In genomic region chr7:43476376-43476775, GRCm38 (mm10) we compare ENCODE assay signal across 15 mouse cellular contexts. TPM values are rescaled to one million over a fixed set of nuclear protein-coding genes. Genes with fewer than 3 reads are reported as not detected.
DNase-seq lines count a peak whose midpoint lies in the region; ATAC-seq and TF ChIP-seq lines count a peak whose summit lies in the region.
"Had no signal": no experiment of that assay in that cellular context is flagged by ENCODE, and none has a peak within 500 bp of the region (broad histone marks: within the 10 kb centered on the region; RNA-seq: fewer than 3 reads in every experiment).

No protein-coding gene starts in this region.

- H3K9ac ChIP-seq in forebrain, embryonic 11.5 days (ENCODE audit: low read length): no peak overlapping the region
- no peak overlapping the region for H3K9ac ChIP-seq in forebrain, postnatal 0 days
- H3K9ac ChIP-seq in kidney, embryonic 14.5 days (ENCODE audit: low read depth, low read length): no peak overlapping the region
- H3K9ac ChIP-seq in ES-E14 (ENCODE audit: insufficient read depth, low read depth, low read length, poor library complexity, severe bottlenecking): no peak overlapping the region
- H3K9ac ChIP-seq in intestine, embryonic 16.5 days (ENCODE audit: low read depth, low read length): peak overlapping the region; percentile 24; the same call in 1 of the 2 replicates
- H3K9ac ChIP-seq: limb, embryonic 13.5 days; lung, embryonic 14.5 days had no signal

- H3K36me3 ChIP-seq in forebrain, embryonic 11.5 days (ENCODE audit: control insufficient read depth, insufficient read depth, low read length): no peaks in the 10 kb centered on the region
- peaks cover 26% of the 10 kb centered on the region for H3K36me3 ChIP-seq in forebrain, postnatal 0 days (ENCODE audit: insufficient read depth)
- H3K36me3 ChIP-seq in kidney, embryonic 14.5 days (ENCODE audit: control insufficient read depth, insufficient read depth, low read length): no peaks in the 10 kb centered on the region
- H3K36me3 ChIP-seq in kidney, adult 2 months (ENCODE audit: control insufficient read depth, insufficient read depth, low read length): no peaks in the 10 kb centered on the region
- no peaks in the 10 kb centered on the region for H3K36me3 ChIP-seq in ES-E14 (ENCODE audit: control insufficient read depth, insufficient read depth, low read length, poor library complexity, severe bottlenecking)
- no peaks in the 10 kb centered on the region for H3K36me3 ChIP-seq in intestine, embryonic 16.5 days (ENCODE audit: control insufficient read depth, insufficient read depth, low read length)
- H3K36me3 ChIP-seq: limb, embryonic 13.5 days had no signal

- H3K27me3 ChIP-seq in forebrain, embryonic 11.5 days (ENCODE audit: control insufficient read depth, insufficient read depth, low read length): peaks cover 26% of the 10 kb centered on the region
- no peaks in the 10 kb centered on the region for H3K27me3 ChIP-seq in forebrain, postnatal 0 days (ENCODE audit: insufficient read depth, low read length)
- H3K27me3 ChIP-seq in kidney, embryonic 14.5 days (ENCODE audit: control insufficient read depth, insufficient read depth, low read length): peaks cover 42% of the 10 kb centered on the region
- no peaks in the 10 kb centered on the region for H3K27me3 ChIP-seq in kidney, adult 2 months (replicated peaks; ENCODE audit: control insufficient read depth, insufficient read depth, low read length)
- H3K27me3 ChIP-seq in intestine, embryonic 16.5 days (replicated peaks; ENCODE audit: control insufficient read depth, insufficient read depth, low read length): peaks cover 32% of the 10 kb centered on the region

- no peak overlapping the region for H3K4me2 ChIP-seq in forebrain, embryonic 11.5 days (ENCODE audit: low read depth, low read length, severe bottlenecking)
- H3K4me2 ChIP-seq in forebrain, postnatal 0 days (ENCODE audit: low read depth): no peak overlapping the region
- H3K4me2 ChIP-seq in kidney, embryonic 14.5 days (replicated peaks; ENCODE audit: low read depth, low read length): 0 out of 2 replicates have a peak overlapping the region, but pooled peaks have one; percentile 13
- H3K4me2 ChIP-seq in intestine, embryonic 16.5 days (ENCODE audit: low read depth, low read length): no peak overlapping the region
- H3K4me2 ChIP-seq: limb, embryonic 13.5 days; lung, embryonic 14.5 days had no signal

- ATAC-seq in forebrain, embryonic 11.5 days (replicated peaks; ENCODE audit: low FRiP score): peak; percentile 42; the same call in 1 of the 2 replicates
- ATAC-seq in forebrain, postnatal 0 days: no peak
- peak; percentile 32; the same call in 1 of the 2 replicates for ATAC-seq in kidney, embryonic 14.5 days (ENCODE audit: low FRiP score, low TSS enrichment)
- no peak for ATAC-seq in intestine, embryonic 16.5 days

- no peaks in the 10 kb centered on the region for H3K9me3 ChIP-seq in forebrain, embryonic 11.5 days (ENCODE audit: control insufficient read depth, low read length)
- no peaks in the 10 kb centered on the region for H3K9me3 ChIP-seq in forebrain, postnatal 0 days (ENCODE audit: low read length)
- H3K9me3 ChIP-seq in kidney, embryonic 14.5 days (ENCODE audit: control insufficient read depth, low read length): no peaks in the 10 kb centered on the region
- no peaks in the 10 kb centered on the region for H3K9me3 ChIP-seq in ES-E14 (ENCODE audit: control insufficient read depth, insufficient read depth, low read depth, low read length)
- no peaks in the 10 kb centered on the region for H3K9me3 ChIP-seq in intestine, embryonic 16.5 days (ENCODE audit: control insufficient read depth, low read length)
- H3K9me3 ChIP-seq: limb, embryonic 13.5 days had no signal

- H3K4me3 ChIP-seq in forebrain, embryonic 11.5 days (ENCODE audit: low read depth, low read length): no peak overlapping the region
- H3K4me3 ChIP-seq in forebrain, postnatal 0 days (ENCODE audit: low read depth, low read length): no peak overlapping the region
- H3K4me3 ChIP-seq in kidney, embryonic 14.5 days (ENCODE audit: low read length): no peak overlapping the region; the same call in 1 of the 2 replicates
- H3K4me3 ChIP-seq in kidney, adult 2 months (ENCODE audit: insufficient read depth, low read depth, low read length): no peak overlapping the region
- peak overlapping the region; percentile 12 to 58; a peak in 3 of 4 replicates for H3K4me3 ChIP-seq in ES-E14 (ENCODE audit: insufficient read depth in 1 of 2, low read depth in 1 of 2, low read length in 2 of 2, poor library complexity in 1 of 2, severe bottlenecking in 1 of 2)
- no peak overlapping the region for H3K4me3 ChIP-seq in intestine, embryonic 16.5 days (ENCODE audit: low read length)
- H3K4me3 ChIP-seq: limb, embryonic 13.5 days had no signal

- TF ChIP-seq CTCF in forebrain, postnatal 0 days (IDR thresholded peaks at IDR 0.05; ENCODE audit: low read depth): no peak
- no peak for TF ChIP-seq CTCF in kidney, adult 2 months (conservative IDR thresholded peaks at IDR 0.05; ENCODE audit: insufficient read depth, insufficient read length, low read depth, low read length)

- 0 out of 2 replicates have a peak, but pooled peaks cover 1% of the 10 kb centered on the region for H3K4me1 ChIP-seq in forebrain, embryonic 11.5 days (replicated peaks; ENCODE audit: control insufficient read depth, insufficient read depth, low read length)
- H3K4me1 ChIP-seq in forebrain, postnatal 0 days (ENCODE audit: insufficient read depth): no peaks in the 10 kb centered on the region
- H3K4me1 ChIP-seq in kidney, embryonic 14.5 days (ENCODE audit: control insufficient read depth, insufficient read depth, low read length): no peaks in the 10 kb centered on the region
- no peaks in the 10 kb centered on the region for H3K4me1 ChIP-seq in kidney, adult 2 months (ENCODE audit: control insufficient read depth, insufficient read depth, low read length)
- peaks cover 0 to 5% of the 10 kb centered on the region in 2 experiments; a peak in 1 of 4 replicates for H3K4me1 ChIP-seq in ES-E14 (ENCODE audit: control insufficient read depth in 2 of 2, insufficient read depth in 2 of 2, low read length in 2 of 2, poor library complexity in 1 of 2)
- H3K4me1 ChIP-seq in intestine, embryonic 16.5 days (ENCODE audit: control insufficient read depth, insufficient read depth, low read length): no peaks in the 10 kb centered on the region

- TF ChIP-seq POLR2A in kidney, adult 2 months (IDR thresholded peaks at IDR 0.05; ENCODE audit: low read depth, low read length): no peak

- no peak overlapping the region for H3K27ac ChIP-seq in forebrain, embryonic 11.5 days (ENCODE audit: low read depth, low read length)
- H3K27ac ChIP-seq in forebrain, postnatal 0 days (ENCODE audit: low read depth, low read length): no peak overlapping the region
- no peak overlapping the region for H3K27ac ChIP-seq in kidney, embryonic 14.5 days (ENCODE audit: low read depth, low read length)
- H3K27ac ChIP-seq in kidney, adult 2 months (ENCODE audit: insufficient read depth, low read depth, low read length): no peak overlapping the region
- no peak overlapping the region for H3K27ac ChIP-seq in ES-E14 (ENCODE audit: insufficient read depth, low read depth, low read length, poor library complexity, severe bottlenecking)
- no peak overlapping the region for H3K27ac ChIP-seq in intestine, embryonic 16.5 days (ENCODE audit: low read length)
- H3K27ac ChIP-seq: limb, embryonic 13.5 days had no signal

- no peak for DNase-seq in forebrain, embryonic 11.5 days (ENCODE audit: low spot score)
- no peak for DNase-seq in forebrain, postnatal 0 days
- DNase-seq in kidney, adult 2 months: no peak
- no peak for DNase-seq in ES-E14 (ENCODE audit: low read depth, low spot score)
- DNase-seq in natural killer cell, adult 2 months (ENCODE audit: low spot score in 2 of 2): no peak
- DNase-seq in lung, postnatal 10 days: no peak
- DNase-seq: gastrocnemius, postnatal 10 days; kidney, postnatal 25 days; lung, embryonic 14.5 days had no signal

- WGBS in forebrain, embryonic 11.5 days: 6% methylated on average over 13 of the region's 13 CpGs
- WGBS in forebrain, postnatal 0 days: 23% methylated on average over 13 of the region's 13 CpGs
- 5% methylated on average over 13 of the region's 13 CpGs for WGBS in kidney, embryonic 14.5 days
- 14% methylated on average over 13 of the region's 13 CpGs for WGBS in kidney, adult 2 months
- WGBS in intestine, embryonic 16.5 days: 6% methylated on average over 13 of the region's 13 CpGs

- in situ Hi-C loops in ES-E14 (cut with MboI; ENCODE audit: low sequenced_read_pairs in 2 of 2, unreplicated experiment in 2 of 2): no loop called here

RNA-seq across cellular contexts. Expression of gene Vsig10l, which starts 13.4 kb away (rescaled TPM):
- 1.8 and 3.1 TPM in 2 replicates for polyA plus RNA-seq in forebrain, embryonic 11.5 days (2014; fragmentation: Nextera tagmentation; extraction: Ambion mirVana)
- total RNA-seq in forebrain, postnatal 0 days (2014; rRNA removed): 4.2 and 16.9 TPM in 2 replicates
- polyA plus RNA-seq in forebrain, postnatal 0 days (2015; fragmentation: Nextera tagmentation; extraction: Ambion mirVana): 8.1 and 13.8 TPM in 2 replicates
- 2.9 and 3.6 TPM in 2 replicates for polyA plus RNA-seq in kidney, embryonic 14.5 days (2014; fragmentation: Nextera tagmentation; extraction: Ambion mirVana)
- 5.9 and 6.7 TPM in 2 replicates for polyA plus RNA-seq in kidney, adult 2 months (2012; rRNA removed)
- total RNA-seq in ES-E14 (2012; rRNA removed): 2.9 and 3.6 TPM in 2 replicates
- polyA plus RNA-seq in intestine, embryonic 16.5 days (2015; fragmentation: Nextera tagmentation; extraction: Ambion mirVana): 2.7 and 2.8 TPM in 2 replicates

RNA-seq across cellular contexts. Expression of gene Iglon5, which starts 13.5 kb away (rescaled TPM):
- polyA plus RNA-seq in forebrain, embryonic 11.5 days (2014; fragmentation: Nextera tagmentation; extraction: Ambion mirVana): 2.0 and 2.7 TPM in 2 replicates
- 24.9 and 26.1 TPM in 2 replicates for total RNA-seq in forebrain, postnatal 0 days (2014; rRNA removed)
- polyA plus RNA-seq in forebrain, postnatal 0 days (2015; fragmentation: Nextera tagmentation; extraction: Ambion mirVana): 3.0 and 4.4 TPM in 2 replicates
- 0.72 and 0.84 TPM in 2 replicates for polyA plus RNA-seq in kidney, embryonic 14.5 days (2014; fragmentation: Nextera tagmentation; extraction: Ambion mirVana)
- 1.0 and 1.1 TPM in 2 replicates for polyA plus RNA-seq in kidney, adult 2 months (2012; rRNA removed)
- total RNA-seq in ES-E14 (2012; rRNA removed): 0.95 and 1.7 TPM in 2 replicates
- 0.33 and 0.38 TPM in 2 replicates for polyA plus RNA-seq in intestine, embryonic 16.5 days (2015; fragmentation: Nextera tagmentation; extraction: Ambion mirVana)
- total RNA-seq: megakaryocyte-erythroid progenitor cell, adult 5-6 weeks had no signal

RNA-seq across cellular contexts. Expression of gene 4931406B18Rik, which starts 29.4 kb away (rescaled TPM):
- not detected in 2 replicates for polyA plus RNA-seq in forebrain, embryonic 11.5 days (2014; fragmentation: Nextera tagmentation; extraction: Ambion mirVana)
- not detected in 2 replicates for total RNA-seq in forebrain, postnatal 0 days (2014; rRNA removed)
- polyA plus RNA-seq in forebrain, postnatal 0 days (2015; fragmentation: Nextera tagmentation; extraction: Ambion mirVana): not detected in 2 replicates
- polyA plus RNA-seq in kidney, embryonic 14.5 days (2014; fragmentation: Nextera tagmentation; extraction: Ambion mirVana): not detected in 2 replicates
- not detected in 2 replicates for polyA plus RNA-seq in kidney, adult 2 months (2012; rRNA removed)
- not detected in 2 replicates for total RNA-seq in ES-E14 (2012; rRNA removed)
- polyA plus RNA-seq in intestine, embryonic 16.5 days (2015; fragmentation: Nextera tagmentation; extraction: Ambion mirVana): not detected in 2 replicates
- total RNA-seq: gastrocnemius, postnatal 10 days; heart, postnatal 25 days; layer of hippocampus, postnatal 25 days; megakaryocyte-erythroid progenitor cell, adult 5-6 weeks had no signal
- polyA plus RNA-seq: limb, embryonic 13.5 days; lung, embryonic 14.5 days had no signal

RNA-seq across cellular contexts. Expression of gene Gm45233, which starts 32.4 kb away (rescaled TPM):
- polyA plus RNA-seq in forebrain, embryonic 11.5 days (2014; fragmentation: Nextera tagmentation; extraction: Ambion mirVana): not detected in 2 replicates
- 0.31 and 3.7 TPM in 2 replicates for total RNA-seq in forebrain, postnatal 0 days (2014; rRNA removed)
- polyA plus RNA-seq in forebrain, postnatal 0 days (2015; fragmentation: Nextera tagmentation; extraction: Ambion mirVana): 0.30 TPM in 1 of 2 replicates, not detected in the other
- polyA plus RNA-seq in kidney, embryonic 14.5 days (2014; fragmentation: Nextera tagmentation; extraction: Ambion mirVana): 0.27 TPM in 1 of 2 replicates, not detected in the other
- polyA plus RNA-seq in kidney, adult 2 months (2012; rRNA removed): 1.8 and 3.6 TPM in 2 replicates
- total RNA-seq in ES-E14 (2012; rRNA removed): not detected in 2 replicates
- polyA plus RNA-seq in intestine, embryonic 16.5 days (2015; fragmentation: Nextera tagmentation; extraction: Ambion mirVana): 0.20 and 0.32 TPM in 2 replicates
- total RNA-seq: megakaryocyte-erythroid progenitor cell, adult 5-6 weeks had no signal
- polyA plus RNA-seq: limb, embryonic 13.5 days; lung, embryonic 14.5 days had no signal

RNA-seq across cellular contexts. Expression of gene Etfb, which starts 32.5 kb away (rescaled TPM):
- 193 and 201 TPM in 2 replicates for polyA plus RNA-seq in forebrain, embryonic 11.5 days (2014; fragmentation: Nextera tagmentation; extraction: Ambion mirVana)
- total RNA-seq in forebrain, postnatal 0 days (2014; rRNA removed): 38.2 and 46.1 TPM in 2 replicates
- 101 and 117 TPM in 2 replicates for polyA plus RNA-seq in forebrain, postnatal 0 days (2015; fragmentation: Nextera tagmentation; extraction: Ambion mirVana)
- polyA plus RNA-seq in kidney, embryonic 14.5 days (2014; fragmentation: Nextera tagmentation; extraction: Ambion mirVana): 323 and 358 TPM in 2 replicates
- 477 and 614 TPM in 2 replicates for polyA plus RNA-seq in kidney, adult 2 months (2012; rRNA removed)
- total RNA-seq in ES-E14 (2012; rRNA removed): 126 and 134 TPM in 2 replicates
- polyA plus RNA-seq in intestine, embryonic 16.5 days (2015; fragmentation: Nextera tagmentation; extraction: Ambion mirVana): 551 and 568 TPM in 2 replicates

Comparison
In these comparisons a context has a peak if more than half of its experiments do, and no peak if none do; other contexts are left out.
1. ATAC-seq: peak in forebrain, embryonic 11.5 days (single experiment) and kidney, embryonic 14.5 days (single experiment); none in forebrain, postnatal 0 days (single experiment) and intestine, embryonic 16.5 days (single experiment).
2. H3K4me3 ChIP-seq: peak in ES-E14 (2 of 2); none in forebrain, embryonic 11.5 days (single experiment), forebrain, postnatal 0 days (single experiment), kidney, embryonic 14.5 days (single experiment), kidney, adult 2 months (single experiment) and intestine, embryonic 16.5 days (single experiment).